Mouse (Mus musculus) inflammation-experienced regulatory T-cells, adult 6 months (primary cell): Measurements from ENCODE around the gene Rad51b. TPM values are rescaled to one million over a fixed set of nuclear protein-coding genes. Genes with fewer than 3 reads are reported as not detected.
A peak's percentile ranks its signal among the peaks of the same experiment; 100 is the strongest.

Experiments
- ATAC-seq: one replicate; pipeline ENCODE4 v1.8.0; 2017
- polyA plus RNA-seq, 3 experiments: library from polyadenylated mRNA; unstranded; fragments of 100-300 nt; shearing (Covaris generic); gene quantifications; one replicate each; pipeline ENCODE4 v1.2.1; 2017

Gene Rad51b
- polyA plus RNA-seq, 3 experiments from 2014 or later = 1.2 to 4.0 (median 3.4) TPM

DNA sequence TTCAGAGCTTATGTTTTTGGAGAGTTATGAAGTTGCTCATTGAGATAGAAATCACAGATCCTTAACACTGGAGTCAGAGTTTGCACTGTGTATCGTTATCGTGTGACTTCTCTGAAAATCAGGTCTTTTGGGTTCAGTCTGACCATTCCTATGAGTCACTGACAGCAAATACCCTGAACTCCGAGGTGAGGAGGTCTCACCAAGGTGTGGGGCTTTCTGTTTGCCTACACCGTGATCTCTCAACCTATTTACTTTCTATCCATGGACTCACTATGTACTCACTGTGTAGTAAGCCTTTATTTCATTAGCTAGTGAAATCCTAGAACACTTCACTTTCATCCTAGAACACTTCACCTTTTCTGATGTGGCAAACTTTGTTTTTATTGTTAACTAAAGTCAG lies 34.6 kb downstream of the Rad51b start:
- no peak for ATAC-seq

GRCm38 (mm10) chr12:79338791-79339190 lies 41.7 kb downstream of the Rad51b start:
- ATAC-seq = no peak

DNA sequence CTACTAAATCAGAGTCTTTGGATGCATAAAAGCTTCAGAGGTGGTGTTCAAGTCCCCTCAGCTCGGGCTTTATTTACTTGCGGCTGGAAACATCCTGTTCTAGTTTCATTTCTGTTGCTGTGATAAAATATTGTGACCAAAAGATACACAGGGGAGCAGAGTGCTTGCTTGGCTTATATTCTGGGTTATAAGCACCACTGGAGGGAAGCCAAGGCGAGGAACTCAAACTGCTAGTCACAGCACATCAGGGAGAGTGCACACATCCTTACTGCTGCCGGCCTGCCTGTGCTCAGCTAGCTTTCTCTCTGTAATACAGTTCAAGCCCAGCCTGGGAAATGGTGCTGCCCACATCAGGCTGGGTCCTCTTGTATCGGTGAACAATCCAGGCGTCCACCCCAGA lies 43.4 kb downstream of the Rad51b start:
- no peak for ATAC-seq

GRCm38 (mm10) chr12:79341291-79341845 lies 44.3 kb downstream of the Rad51b start:
- ATAC-seq = no peak

- ATAC-seq = no peak
These were observed 49.2 kb downstream of the Rad51b start for GRCm38 (mm10) chr12:79346198-79346733.

DNA sequence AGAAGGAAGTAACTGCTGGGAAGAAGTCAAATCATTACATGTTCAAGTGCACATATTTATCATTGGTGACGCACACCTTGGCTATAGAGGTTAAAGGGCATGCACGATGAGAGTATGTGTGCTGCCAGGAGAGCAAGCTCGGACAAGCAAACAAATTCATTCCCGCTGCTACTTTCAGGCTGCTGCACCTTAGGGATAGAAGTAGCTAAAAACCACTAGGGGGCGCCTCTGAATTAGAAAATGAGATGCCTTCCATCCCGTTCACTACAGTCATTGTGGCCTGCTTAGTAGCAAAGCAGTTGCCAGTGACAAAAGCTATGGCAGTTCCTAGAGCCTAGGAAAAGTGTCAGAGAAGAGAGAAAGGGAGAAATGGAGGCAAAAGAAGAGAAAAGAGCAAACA lies 50.6 kb downstream of the Rad51b start:
- ATAC-seq = peak; percentile 54

GRCm38 (mm10) chr12:79351461-79351860 lies 54.4 kb downstream of the Rad51b start:
- no peak for ATAC-seq

GRCm38 (mm10) chr12:79352086-79352741 lies 55.1 kb downstream of the Rad51b start:
- peak; percentile 28 for ATAC-seq

GRCm38 (mm10) chr12:79352742-79353114 lies 55.6 kb downstream of the Rad51b start:
- ATAC-seq = no peak

DNA sequence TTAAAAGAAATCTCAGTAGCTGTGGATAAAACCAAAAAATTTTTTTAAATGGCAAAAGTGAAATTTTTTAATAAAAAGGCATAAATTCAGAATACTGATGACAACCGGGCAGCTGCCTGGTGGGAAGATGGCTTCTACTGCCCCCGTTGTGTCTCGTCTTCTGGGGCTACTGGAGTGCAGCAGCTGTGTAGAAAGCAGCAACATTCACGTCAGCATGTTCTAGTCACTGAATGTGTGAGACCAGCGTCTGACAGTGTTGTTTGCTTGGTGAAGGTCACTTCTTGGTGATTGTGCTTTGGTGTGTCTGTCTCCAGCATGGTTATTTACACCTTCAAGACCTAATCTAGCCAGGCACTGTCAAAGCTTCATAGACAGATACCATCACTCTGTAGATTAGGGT lies 56.3 kb downstream of the Rad51b start:
- ATAC-seq = no peak

DNA sequence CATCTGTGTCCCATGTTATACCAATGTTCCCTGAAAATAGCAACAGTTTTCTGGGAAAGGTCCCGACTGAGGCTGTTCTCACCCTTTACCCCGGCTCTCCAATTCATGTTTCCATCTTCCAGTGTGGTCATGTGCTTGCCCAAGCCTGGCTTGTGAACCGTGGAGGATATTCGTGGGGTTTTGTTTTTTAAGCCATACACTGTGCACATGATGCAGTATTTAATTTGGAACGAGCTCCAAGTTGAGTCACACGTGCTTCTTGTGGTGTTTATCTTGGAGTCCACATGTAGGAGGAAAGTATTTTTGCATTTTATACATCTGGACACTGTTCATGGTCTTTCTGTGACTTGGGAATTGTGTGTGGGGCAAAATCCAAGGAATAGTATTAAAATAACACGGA lies 57.5 kb downstream of the Rad51b start:
- ATAC-seq = no peak

- no peak for ATAC-seq
These were observed 59.1 kb downstream of the Rad51b start for GRCm38 (mm10) chr12:79356138-79356537.

GRCm38 (mm10) chr12:79357631-79358030 lies 60.5 kb downstream of the Rad51b start:
- ATAC-seq = no peak

- peak; percentile 94 for ATAC-seq
These were observed 61.6 kb downstream of the Rad51b start for GRCm38 (mm10) chr12:79358613-79359218.

GRCm38 (mm10) chr12:79359404-79359803 lies 62.3 kb downstream of the Rad51b start:
- no peak for ATAC-seq

DNA sequence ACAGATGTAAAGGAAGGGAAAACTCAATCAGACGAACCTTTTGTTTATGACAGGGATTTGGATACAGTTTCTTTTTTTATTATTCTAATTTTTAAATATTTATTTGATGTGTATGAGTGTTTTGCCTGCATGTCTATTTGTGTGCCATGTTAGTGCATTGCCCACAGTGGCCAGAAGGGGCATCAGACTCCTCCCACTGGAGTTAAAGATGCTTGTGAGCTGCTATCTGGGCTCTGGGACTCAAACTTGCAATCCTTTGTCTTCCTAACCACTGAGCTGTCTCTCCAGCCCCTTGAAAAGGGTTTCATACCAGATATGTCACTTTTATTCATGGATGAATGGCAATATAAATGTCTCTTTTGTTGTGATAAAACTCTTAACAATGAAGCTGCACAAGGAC lies 65.1 kb downstream of the Rad51b start:
- no peak for ATAC-seq

DNA sequence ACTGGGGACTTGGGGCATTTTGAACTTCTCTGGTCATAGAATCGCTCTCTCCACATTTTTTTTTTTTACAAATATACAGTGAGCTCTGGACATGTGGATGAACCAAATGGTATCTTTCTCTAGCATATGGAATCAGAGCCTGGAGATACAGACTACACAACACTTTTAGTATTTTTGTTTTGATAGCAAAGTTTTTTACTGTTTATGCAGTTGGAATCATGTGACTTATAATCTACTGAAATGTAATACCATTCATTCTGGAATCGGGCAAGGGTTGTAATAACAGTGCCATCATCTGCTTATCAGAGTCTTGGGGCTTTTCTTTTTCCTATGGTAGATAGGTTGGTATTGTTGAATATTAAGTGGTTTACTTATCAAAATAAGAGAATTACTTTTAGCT lies 67.2 kb downstream of the Rad51b start:
- ATAC-seq = no peak

GRCm38 (mm10) chr12:79368818-79369217 lies 71.7 kb downstream of the Rad51b start:
- no peak for ATAC-seq

DNA sequence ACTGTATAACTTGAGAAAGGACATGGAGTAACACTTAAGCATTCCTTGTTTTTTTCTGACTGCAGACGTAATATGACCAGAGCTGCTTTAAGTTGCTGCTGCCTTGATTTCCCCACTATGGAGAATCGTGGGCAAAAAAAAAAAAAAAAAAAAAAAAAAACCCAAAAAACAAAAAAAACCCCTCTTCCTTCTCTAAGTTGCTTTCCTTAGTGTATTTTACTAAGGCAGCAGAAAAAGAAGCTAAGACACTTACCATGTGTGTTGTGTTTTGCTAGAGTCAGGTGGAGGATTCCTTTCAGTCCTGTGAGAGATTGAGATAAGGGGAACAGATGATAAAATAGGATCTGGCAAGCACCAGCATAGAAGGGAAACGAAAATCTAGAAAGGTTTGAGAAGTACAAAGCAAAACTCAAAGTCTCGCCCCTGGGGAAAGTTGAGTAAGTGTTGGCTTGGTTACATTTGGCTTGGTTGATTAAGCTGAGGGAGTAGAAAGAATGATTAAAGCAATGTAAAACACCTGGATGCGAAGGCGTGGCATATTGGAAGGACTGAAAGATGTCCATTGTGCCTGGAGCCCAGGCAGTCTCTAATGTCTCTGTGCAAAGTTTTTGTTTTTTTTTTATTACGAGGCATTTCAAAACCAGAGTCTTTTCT lies 72.6 kb downstream of the Rad51b start:
- ATAC-seq = no peak

DNA sequence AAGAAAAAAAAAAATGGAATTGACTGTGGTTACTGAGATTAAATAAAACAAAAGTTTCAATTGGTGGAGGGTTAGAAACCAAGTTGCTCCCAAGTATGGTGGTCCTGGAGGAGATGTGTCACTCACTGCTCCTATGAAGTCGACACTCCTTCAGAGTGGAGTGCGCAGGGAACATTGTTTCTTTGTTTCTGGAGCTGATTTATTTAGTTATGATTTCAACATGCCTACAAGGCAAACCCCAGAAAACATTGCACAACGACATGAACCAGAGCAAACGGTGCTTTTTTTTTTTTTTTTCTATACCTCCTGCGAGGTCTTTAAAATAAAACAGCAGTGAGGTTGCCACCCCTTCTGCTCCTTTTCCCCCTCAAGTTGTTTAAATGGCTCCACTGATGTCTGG lies 75.6 kb downstream of the Rad51b start:
- no peak for ATAC-seq

- ATAC-seq = no peak
These were observed 80.3 kb downstream of the Rad51b start for GRCm38 (mm10) chr12:79377378-79377777.

- ATAC-seq = no peak
These were observed 80.8 kb downstream of the Rad51b start for GRCm38 (mm10) chr12:79377861-79378260.

DNA sequence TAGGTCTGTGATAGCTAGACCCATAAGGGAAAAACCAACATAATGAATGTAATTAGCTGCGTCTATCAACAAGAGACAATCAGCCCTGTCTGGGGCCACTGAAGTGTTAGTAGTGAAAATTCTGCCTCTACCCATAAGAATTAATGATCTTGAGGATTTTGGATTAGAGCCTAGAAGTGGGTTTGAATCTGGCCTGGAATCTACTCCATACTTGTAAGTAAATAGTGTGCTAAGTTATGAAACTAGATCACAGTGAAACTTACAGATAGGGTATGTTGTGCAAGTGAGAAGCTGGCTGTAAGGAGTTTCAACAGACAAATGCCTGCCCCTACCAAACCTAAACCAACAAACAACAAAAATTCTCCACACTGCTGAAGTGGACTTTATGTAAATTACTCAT lies 83.1 kb downstream of the Rad51b start:
- ATAC-seq = no peak

GRCm38 (mm10) chr12:79381489-79381888 lies 84.4 kb downstream of the Rad51b start:
- ATAC-seq = peak; percentile 85
